Mouse (Mus musculus): ENCODE data around the gene Pik3cg. TPM values are rescaled to one million over a fixed set of nuclear protein-coding genes. Genes with fewer than 3 reads are reported as not detected.

Pik3cg gene
- polyA plus RNA-seq, 1 experiment from 2014 or later, result 1.7 TPM

DNA sequence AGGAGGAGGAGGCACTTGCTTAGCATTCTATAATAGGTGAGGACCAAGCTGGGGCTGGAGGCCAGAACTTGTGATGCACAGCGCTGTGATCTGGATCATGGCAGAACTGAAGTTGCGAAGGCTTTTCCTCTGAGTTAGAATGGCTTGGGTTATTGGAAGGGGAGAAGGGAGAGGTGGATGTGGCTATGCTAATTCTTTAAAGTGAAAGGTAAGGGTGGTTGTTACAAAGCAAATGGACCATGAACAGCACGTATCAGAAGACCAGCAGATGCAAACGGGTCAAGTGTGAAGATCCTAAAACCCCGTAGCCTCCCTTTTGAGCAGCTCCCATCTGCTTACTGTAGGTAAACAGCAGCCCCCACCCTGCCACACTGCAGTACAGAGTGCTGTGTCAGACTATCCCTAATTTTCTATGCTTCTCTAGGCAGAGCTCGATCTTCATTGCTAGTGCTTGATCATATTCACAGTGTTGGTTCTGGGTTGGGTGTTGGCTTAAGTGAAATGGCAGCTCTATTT, 7.3 kb downstream of the Pik3cg start:
- no peak overlapping the region for H3K27ac ChIP-seq
- H3K36me3 ChIP-seq, result no peaks in the 10 kb centered on the region
- H3K4me2 ChIP-seq, result no peak overlapping the region
- no peak overlapping the region for H3K9ac ChIP-seq (replicated peaks)
- no peak for ATAC-seq (ENCODE audit: insufficient number of reproducible peaks, insufficient read depth, low FRiP score, low TSS enrichment, low read depth)
- H3K27me3 ChIP-seq, result no peaks in the 10 kb centered on the region
- WGBS, result 86% methylated on average over 6 of the region's 6 CpGs
- H3K9me3 ChIP-seq, result no peaks in the 10 kb centered on the region
- H3K4me1 ChIP-seq (replicated peaks), result no peaks in the 10 kb centered on the region
- no peak overlapping the region for H3K4me3 ChIP-seq (replicated peaks)

GRCm38 (mm10) chr12:32200387-32201069, 7.9 kb downstream of the Pik3cg start:
- Histone ChIP-seq H3K36me3 (no peaks in the 10 kb centered on the region), H3K27me3 (no peaks in the 10 kb centered on the region), H3K4me2 (no peak overlapping the region), H3K9ac (replicated peaks) (no peak overlapping the region), H3K4me1 (replicated peaks) (no peaks in the 10 kb centered on the region), H3K4me3 (replicated peaks) (no peak overlapping the region), H3K9me3 (no peaks in the 10 kb centered on the region), H3K27ac (no peak overlapping the region)
- ATAC-seq (ENCODE audit: insufficient number of reproducible peaks, insufficient read depth, low FRiP score, low TSS enrichment, low read depth), result no peak
- 84% methylated on average over 16 of the region's 16 CpGs for WGBS

- 85% methylated on average over 4 of the region's 4 CpGs for WGBS
- no peaks in the 10 kb centered on the region for H3K36me3 ChIP-seq
- no peak for ATAC-seq (ENCODE audit: insufficient number of reproducible peaks, insufficient read depth, low FRiP score, low TSS enrichment, low read depth)
- no peak overlapping the region for H3K27ac ChIP-seq
- no peaks in the 10 kb centered on the region for H3K4me1 ChIP-seq (replicated peaks)
- no peak overlapping the region for H3K4me2 ChIP-seq
- no peaks in the 10 kb centered on the region for H3K27me3 ChIP-seq
- no peak overlapping the region for H3K4me3 ChIP-seq (replicated peaks)
- no peaks in the 10 kb centered on the region for H3K9me3 ChIP-seq
- no peak overlapping the region for H3K9ac ChIP-seq (replicated peaks)
Measured at GRCm38 (mm10) chr12:32199422-32199821, 9.0 kb downstream of the Pik3cg start.

- Histone ChIP-seq H3K4me3 (replicated peaks) (no peak overlapping the region), H3K36me3 (no peaks in the 10 kb centered on the region), H3K27ac (no peak overlapping the region), H3K4me1 (replicated peaks) (no peaks in the 10 kb centered on the region), H3K9ac (replicated peaks) (no peak overlapping the region), H3K27me3 (no peaks in the 10 kb centered on the region), H3K4me2 (no peak overlapping the region), H3K9me3 (no peaks in the 10 kb centered on the region)
- WGBS, result 92% methylated on average over 4 of the region's 4 CpGs
- no peak for ATAC-seq (ENCODE audit: insufficient number of reproducible peaks, insufficient read depth, low FRiP score, low TSS enrichment, low read depth)
Measured at GRCm38 (mm10) chr12:32198025-32198424, 10.4 kb downstream of the Pik3cg start.

DNA sequence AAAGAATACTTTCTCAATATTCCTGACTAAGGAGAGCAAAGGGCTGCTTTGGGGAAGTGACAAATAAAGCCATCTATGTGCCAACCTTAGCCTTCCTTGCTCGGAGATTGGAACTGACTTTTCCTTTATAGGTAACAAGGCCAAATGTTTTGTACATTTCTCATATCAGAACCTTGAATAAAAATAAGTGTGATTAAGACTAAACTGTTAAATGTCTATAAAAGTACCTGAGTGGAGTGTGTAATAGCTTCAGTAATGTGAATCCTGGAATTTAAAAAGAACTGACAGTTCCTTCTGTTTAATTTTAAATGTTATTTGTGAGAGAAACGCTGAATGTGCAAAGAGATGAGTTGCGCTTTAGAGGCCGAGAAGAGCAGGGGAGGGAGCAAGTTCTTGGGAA, 13.5 kb downstream of the Pik3cg start:
- Histone ChIP-seq H3K36me3 (no peaks in the 10 kb centered on the region), H3K9me3 (no peaks in the 10 kb centered on the region), H3K4me2 (no peak overlapping the region), H3K27ac (no peak overlapping the region), H3K4me3 (replicated peaks) (no peak overlapping the region), H3K4me1 (replicated peaks) (no peaks in the 10 kb centered on the region), H3K27me3 (no peaks in the 10 kb centered on the region), H3K9ac (replicated peaks) (no peak overlapping the region)
- WGBS, result 88% methylated on average over 4 of the region's 4 CpGs
- ATAC-seq (ENCODE audit: insufficient number of reproducible peaks, insufficient read depth, low FRiP score, low TSS enrichment, low read depth), result no peak

GRCm38 (mm10) chr12:32194358-32194757, 14.1 kb downstream of the Pik3cg start:
- H3K9ac ChIP-seq (replicated peaks), result no peak overlapping the region
- no peak overlapping the region for H3K4me2 ChIP-seq
- no peaks in the 10 kb centered on the region for H3K9me3 ChIP-seq
- no peak overlapping the region for H3K27ac ChIP-seq
- H3K27me3 ChIP-seq, result no peaks in the 10 kb centered on the region
- WGBS, result 97% methylated on average over 1 of the region's 1 CpGs
- no peak overlapping the region for H3K4me3 ChIP-seq (replicated peaks)
- H3K4me1 ChIP-seq (replicated peaks), result no peaks in the 10 kb centered on the region
- H3K36me3 ChIP-seq, result no peaks in the 10 kb centered on the region
- ATAC-seq (ENCODE audit: insufficient number of reproducible peaks, insufficient read depth, low FRiP score, low TSS enrichment, low read depth), result no peak

GRCm38 (mm10) chr12:32190927-32191326, 17.5 kb downstream of the Pik3cg start:
- WGBS, result 69% methylated on average over 4 of the region's 4 CpGs
- ATAC-seq (ENCODE audit: insufficient number of reproducible peaks, insufficient read depth, low FRiP score, low TSS enrichment, low read depth), result no peak
- H3K27me3 ChIP-seq, result peaks cover 16% of the 10 kb centered on the region

GRCm38 (mm10) chr12:32187668-32188236, 20.7 kb downstream of the Pik3cg start:
- Histone ChIP-seq H3K4me2 (no peak overlapping the region), H3K9me3 (no peaks in the 10 kb centered on the region), H3K27me3 (peaks cover 16% of the 10 kb centered on the region), H3K9ac (replicated peaks) (no peak overlapping the region), H3K4me3 (replicated peaks) (no peak overlapping the region), H3K36me3 (no peaks in the 10 kb centered on the region), H3K4me1 (replicated peaks) (no peaks in the 10 kb centered on the region), H3K27ac (no peak overlapping the region)
- 69% methylated on average over 5 of the region's 5 CpGs for WGBS
- no peak for ATAC-seq (ENCODE audit: insufficient number of reproducible peaks, insufficient read depth, low FRiP score, low TSS enrichment, low read depth)

More at GRCm38 (mm10) chr12:32190927-32191326, 17.5 kb downstream of the Pik3cg start:
- Histone ChIP-seq H3K36me3 (no peaks in the 10 kb centered on the region), H3K27ac (no peak overlapping the region), H3K4me3 (replicated peaks) (no peak overlapping the region), H3K9ac (replicated peaks) (no peak overlapping the region), H3K9me3 (no peaks in the 10 kb centered on the region), H3K4me1 (replicated peaks) (no peaks in the 10 kb centered on the region), H3K4me2 (no peak overlapping the region)

GRCm38 (mm10) chr12:32186627-32187255, 21.7 kb downstream of the Pik3cg start:
- no peak overlapping the region for H3K9ac ChIP-seq (replicated peaks)
- H3K4me1 ChIP-seq (replicated peaks), result peaks cover 3% of the 10 kb centered on the region; the same call in 1 of the 2 replicates
- H3K4me3 ChIP-seq (replicated peaks), result no peak overlapping the region
- peaks cover 16% of the 10 kb centered on the region for H3K27me3 ChIP-seq
- WGBS, result 62% methylated on average over 6 of the region's 6 CpGs
- H3K4me2 ChIP-seq, result no peak overlapping the region
- no peaks in the 10 kb centered on the region for H3K36me3 ChIP-seq
- H3K27ac ChIP-seq, result no peak overlapping the region
- H3K9me3 ChIP-seq, result no peaks in the 10 kb centered on the region
- ATAC-seq (ENCODE audit: insufficient number of reproducible peaks, insufficient read depth, low FRiP score, low TSS enrichment, low read depth), result no peak

GRCm38 (mm10) chr12:32184874-32185273, 23.6 kb downstream of the Pik3cg start:
- Histone ChIP-seq H3K4me3 (replicated peaks) (no peak overlapping the region), H3K36me3 (no peaks in the 10 kb centered on the region), H3K9me3 (no peaks in the 10 kb centered on the region), H3K27me3 (peaks cover 21% of the 10 kb centered on the region), H3K4me1 (replicated peaks) (peaks cover 3% of the 10 kb centered on the region; the same call in 1 of the 2 replicates), H3K9ac (replicated peaks) (no peak overlapping the region), H3K27ac (no peak overlapping the region), H3K4me2 (no peak overlapping the region)
- WGBS, result 95% methylated on average over 3 of the region's 3 CpGs
- no peak for ATAC-seq (ENCODE audit: insufficient number of reproducible peaks, insufficient read depth, low FRiP score, low TSS enrichment, low read depth)

GRCm38 (mm10) chr12:32183584-32183983, 24.9 kb downstream of the Pik3cg start:
- Histone ChIP-seq H3K9ac (replicated peaks) (no peak overlapping the region), H3K4me1 (replicated peaks) (peaks cover 3% of the 10 kb centered on the region; the same call in 1 of the 2 replicates), H3K27me3 (peaks cover 21% of the 10 kb centered on the region), H3K36me3 (no peaks in the 10 kb centered on the region), H3K9me3 (no peaks in the 10 kb centered on the region), H3K27ac (no peak overlapping the region), H3K4me3 (replicated peaks) (no peak overlapping the region), H3K4me2 (no peak overlapping the region)
- no peak for ATAC-seq (ENCODE audit: insufficient number of reproducible peaks, insufficient read depth, low FRiP score, low TSS enrichment, low read depth)
- 45% methylated on average over 1 of the region's 1 CpGs for WGBS

Data from limb, embryonic 12.5 days (tissue).